Mouse (Mus musculus) induced T-regulatory cell, adult 2 months (primary cell): ENCODE results near the gene Nek5.

Experiments used
- DNase-seq: peaks from one replicate; pipeline ENCODE4 v3.0.0-alpha.2; 2012; ENCODE audit warnings: low read depth

Gene Nek5

GRCm38 (mm10) chr8:22089226-22089625 lies 35.6 kb downstream of the Nek5 start:
- no peak for DNase-seq

- no peak for DNase-seq
Observed at GRCm38 (mm10) chr8:22079313-22080007, 45.4 kb downstream of the Nek5 start.

GRCm38 (mm10) chr8:22061126-22061525 lies 63.7 kb downstream of the Nek5 start:
- DNase-seq: no peak

GRCm38 (mm10) chr8:22060446-22060889 lies 64.4 kb downstream of the Nek5 start, which contains the start of gene Alg11:
Gene Alg11, plus strand, starts transcription at chr8:22060721.
- DNase-seq: peak; percentile 98

- DNase-seq: peak; percentile 72
Observed at GRCm38 (mm10) chr8:22059821-22060445, 64.9 kb downstream of the Nek5 start, which contains the start of gene Atp7b. Gene Atp7b, minus strand, starts transcription at chr8:22060305.

- no peak for DNase-seq
Observed at GRCm38 (mm10) chr8:22059153-22059738, 65.6 kb downstream of the Nek5 start.

- peak; percentile 10 for DNase-seq
Observed at GRCm38 (mm10) chr8:22058368-22058767, 66.5 kb downstream of the Nek5 start.

- DNase-seq: no peak
Observed at GRCm38 (mm10) chr8:22056850-22057249, 68.0 kb downstream of the Nek5 start.

GRCm38 (mm10) chr8:22055492-22055877 lies 69.4 kb downstream of the Nek5 start:
- no peak for DNase-seq

GRCm38 (mm10) chr8:22054674-22055491 lies 70.0 kb downstream of the Nek5 start:
- no peak for DNase-seq

- peak; percentile 53 for DNase-seq
Observed at GRCm38 (mm10) chr8:22047699-22048464, 77.0 kb downstream of the Nek5 start.

GRCm38 (mm10) chr8:22043706-22044105 lies 81.1 kb downstream of the Nek5 start:
- DNase-seq: no peak

- no peak for DNase-seq
Observed at GRCm38 (mm10) chr8:22042515-22042914, 82.3 kb downstream of the Nek5 start.

GRCm38 (mm10) chr8:22040153-22040509 lies 84.7 kb downstream of the Nek5 start:
- no peak for DNase-seq

- DNase-seq: no peak
Observed at GRCm38 (mm10) chr8:22039468-22040152, 85.2 kb downstream of the Nek5 start.

GRCm38 (mm10) chr8:22037022-22037421 lies 87.8 kb downstream of the Nek5 start:
- DNase-seq: no peak

- no peak for DNase-seq
Observed at GRCm38 (mm10) chr8:22036137-22036536, 88.7 kb downstream of the Nek5 start.

- DNase-seq: no peak
Observed at GRCm38 (mm10) chr8:22030990-22031389, 93.9 kb downstream of the Nek5 start.

GRCm38 (mm10) chr8:22028973-22029372 lies 95.9 kb downstream of the Nek5 start:
- DNase-seq: no peak

GRCm38 (mm10) chr8:22025241-22025640 lies 99.6 kb downstream of the Nek5 start:
- no peak for DNase-seq
